Mouse (Mus musculus) cerebellum, adult 2 months (tissue): ENCODE data around the gene Entpd2. TPM values are rescaled to one million over a fixed set of nuclear protein-coding genes. Genes with fewer than 3 reads are reported as not detected.

ENCODE experiments used
- DNase-seq, 2 experiments: peaks; one replicate each; pipeline ENCODE4 v3.0.0; 2021
- H3K27ac ChIP-seq: fragments of 200-500 bp; 2 replicates; pipeline ENCODE4 v1.5.1; 2012; ENCODE audit warnings: low read length, control low read depth, inconsistent platforms; ENCODE audit not compliant: insufficient read depth
- H3K27me3 ChIP-seq: fragments of 200-500 bp; 2 replicates; pipeline ENCODE4 v1.6.1; 2012; ENCODE audit warnings: inconsistent platforms, mild to moderate bottlenecking, low read length, moderate library complexity; ENCODE audit not compliant: control insufficient read depth, insufficient read depth
- H3K4me1 ChIP-seq: fragments of 200-500 bp; 2 replicates; pipeline ENCODE4 v1.6.1; 2011; ENCODE audit warnings: low read length; ENCODE audit not compliant: control insufficient read depth, insufficient read depth
- H3K4me3 ChIP-seq: fragments of 200-500 bp; replicated peaks from 2 replicates; pipeline ENCODE3; 2011; ENCODE audit warnings: mild to moderate bottlenecking, low read depth, low read length, control low read depth; ENCODE audit not compliant: insufficient read depth
- CTCF ChIP-seq: fragments of 200-500 bp; IDR thresholded peaks from 2 replicates; pipeline ENCODE4 v1.5.1; 2011; ENCODE audit warnings: low read depth, mild to moderate bottlenecking, control low read depth, low read length, moderate library complexity, borderline replicate concordance; ENCODE audit not compliant: insufficient read depth
- POLR2A ChIP-seq: fragments of 200-500 bp; IDR thresholded peaks from 2 replicates; pipeline ENCODE4 v1.6.1; 2011; ENCODE audit warnings: low read length, control low read depth, borderline replicate concordance; ENCODE audit not compliant: insufficient read depth
- WGBS: fragments of 180-500 bp; shearing (Covaris S2); methylation state at CpG from one replicate; pipeline ENCODE4 v1.1.7; 2018; 5-methylcytosine and 5-hydroxymethylcytosine counted together
- polyA plus RNA-seq: library from polyadenylated mRNA; depleted of rRNA; stranded (reverse); fragments of >200 nt; gene quantifications from 2 replicates; pipeline ENCODE4 v1.2.3, GENCODE M21; 2012; rRNA removed

The Entpd2 gene
- polyA plus RNA-seq, 1 experiment = 12.5 TPM

DNA sequence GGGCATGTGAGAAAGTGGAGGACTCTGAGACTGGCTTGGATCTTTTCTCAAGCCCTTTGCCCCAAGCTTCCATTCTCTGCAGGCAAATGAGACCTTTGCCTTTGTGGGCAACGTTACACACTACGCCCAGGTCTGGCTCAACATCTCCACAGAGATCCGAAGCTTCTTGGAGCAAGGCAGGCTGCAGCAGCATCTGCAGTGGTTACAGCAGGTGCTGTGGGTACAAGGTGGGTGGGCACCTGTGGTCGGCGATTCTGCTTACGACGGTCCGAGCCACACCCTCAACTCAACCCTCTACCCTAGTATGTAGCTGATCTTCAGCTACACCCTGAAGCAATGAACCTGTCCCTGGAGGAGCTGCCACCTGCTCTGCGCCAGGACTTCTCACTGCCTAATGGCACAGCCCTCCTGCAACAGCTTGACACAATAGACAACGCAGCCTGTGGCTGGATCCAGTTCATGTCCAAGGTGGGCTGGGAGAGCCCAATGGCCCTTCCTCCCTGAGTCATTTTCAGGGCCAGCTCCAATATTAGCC lies 40.7 kb downstream of the Entpd2 start:
- DNase-seq = peak in 1 of 2 experiments; percentile 33
- Histone ChIP-seq H3K4me3 (no peak overlapping the region), H3K4me1 (peaks cover 74% of the 10 kb centered on the region), H3K27ac (no peak overlapping the region), H3K27me3 (no peaks in the 10 kb centered on the region)
- 73% methylated on average over 10 of the region's 10 CpGs for WGBS
- TF ChIP-seq CTCF (no peak), POLR2A (no peak)

- no peak overlapping the region for H3K4me3 ChIP-seq
- TF ChIP-seq CTCF (no peak), POLR2A (no peak)
- WGBS = 28% methylated on average over 20 of the region's 20 CpGs
- peak in 1 of 2 experiments; percentile 54 for DNase-seq
- peaks cover 35% of the 10 kb centered on the region for H3K4me1 ChIP-seq
- H3K27me3 ChIP-seq = no peaks in the 10 kb centered on the region
- 0 out of 2 replicates have a peak overlapping the region, but pooled peaks have one; percentile 6 for H3K27ac ChIP-seq
Measured at GRCm38 (mm10) chr2:25441067-25441466, 45.4 kb downstream of the Entpd2 start.

DNA sequence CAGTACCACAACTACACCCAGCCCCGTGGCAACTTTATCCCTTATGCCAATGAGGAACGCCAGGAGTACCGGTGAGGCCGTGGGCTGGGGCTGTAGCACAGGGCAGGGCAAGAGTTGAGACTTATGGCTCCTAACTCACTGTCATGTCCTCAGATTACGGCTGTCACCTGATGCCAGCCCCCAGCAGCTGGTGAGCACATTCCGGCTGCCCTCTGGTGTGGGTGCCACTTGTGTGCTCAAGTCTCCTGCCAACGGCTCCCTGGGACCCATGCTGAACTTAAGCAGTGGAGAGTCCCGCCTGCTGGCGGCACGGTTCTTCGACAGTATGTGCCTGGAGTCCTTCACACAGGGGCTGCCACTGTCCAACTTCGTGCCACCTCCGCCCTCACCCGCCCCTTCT lies 47.0 kb downstream of the Entpd2 start:
- Histone ChIP-seq H3K4me3 (no peak overlapping the region), H3K27ac (no peak overlapping the region), H3K27me3 (no peaks in the 10 kb centered on the region), H3K4me1 (peaks cover 21% of the 10 kb centered on the region)
- TF ChIP-seq POLR2A = no peak
- no peak for TF ChIP-seq CTCF
- 76% methylated on average over 14 of the region's 14 CpGs for WGBS
- DNase-seq = no peak

Other genes starting within 250 kb of the Entpd2 start
- 7.7 and 9.4 TPM in 2 replicates for gene Nrarp, start 215.1 kb upstream of the Entpd2 start, polyA plus RNA-seq
- gene Tor4a, start 199.0 kb upstream of the Entpd2 start, polyA plus RNA-seq = 3.6 and 4.2 TPM in 2 replicates
- gene Nelfb, start 184.4 kb upstream of the Entpd2 start, polyA plus RNA-seq = 69.4 and 84.5 TPM in 2 replicates
- gene Stpg3, start 181.2 kb upstream of the Entpd2 start, polyA plus RNA-seq = not detected in 2 replicates
- 0.10 and 0.11 TPM in 2 replicates for gene Fam166a, start 177.1 kb upstream of the Entpd2 start, polyA plus RNA-seq
- gene Tubb4b, start 171.2 kb upstream of the Entpd2 start, polyA plus RNA-seq = 647 and 663 TPM in 2 replicates
- gene Slc34a3, start 161.5 kb upstream of the Entpd2 start, polyA plus RNA-seq = 0.73 and 0.92 TPM in 2 replicates
- not detected in 2 replicates for gene Rnf224, start 159.1 kb upstream of the Entpd2 start, polyA plus RNA-seq
- 423 and 427 TPM in 2 replicates for gene Rnf208, start 153.6 kb upstream of the Entpd2 start, polyA plus RNA-seq
- 0.76 and 0.80 TPM in 2 replicates for gene Cysrt1, start 153.4 kb upstream of the Entpd2 start, polyA plus RNA-seq
- 12.5 and 14.1 TPM in 2 replicates for gene AL732309.1, start 149.0 kb upstream of the Entpd2 start, polyA plus RNA-seq
- 31.9 and 33.4 TPM in 2 replicates for gene Tmem203, start 140.4 kb upstream of the Entpd2 start, polyA plus RNA-seq
- gene Tprn, start 133.3 kb upstream of the Entpd2 start, polyA plus RNA-seq = 91.0 and 96.9 TPM in 2 replicates
- 74.5 and 75.9 TPM in 2 replicates for gene Ssna1, start 123.4 kb upstream of the Entpd2 start, polyA plus RNA-seq
- gene Anapc2, start 123.4 kb upstream of the Entpd2 start, polyA plus RNA-seq = 103 TPM in 2 replicates
- gene Tmem210, start 107.7 kb upstream of the Entpd2 start, polyA plus RNA-seq = not detected in 2 replicates
- 0.20 and 0.21 TPM in 2 replicates for gene Lrrc26, start 106.0 kb upstream of the Entpd2 start, polyA plus RNA-seq
- 282 and 290 TPM in 2 replicates for gene Grin1, start 76.7 kb upstream of the Entpd2 start, polyA plus RNA-seq
- gene Man1b1, start 63.5 kb upstream of the Entpd2 start, polyA plus RNA-seq = 33.2 and 34.1 TPM in 2 replicates
- gene Dpp7, start 39.5 kb upstream of the Entpd2 start, polyA plus RNA-seq = 63.1 and 71.2 TPM in 2 replicates
- 19.0 and 22.1 TPM in 2 replicates for gene Uap1l1, start 30.2 kb upstream of the Entpd2 start, polyA plus RNA-seq
- 4.4 and 4.7 TPM in 2 replicates for gene Sapcd2, start 23.6 kb upstream of the Entpd2 start, polyA plus RNA-seq
- gene Npdc1, start 3.5 kb downstream of the Entpd2 start, polyA plus RNA-seq = 502 and 505 TPM in 2 replicates
- gene Fut7, start 27.4 kb downstream of the Entpd2 start, polyA plus RNA-seq = 0.51 and 0.71 TPM in 2 replicates
- 285 and 294 TPM in 2 replicates for gene Abca2, start 32.8 kb downstream of the Entpd2 start, polyA plus RNA-seq
- 0.84 and 2.8 TPM in 2 replicates for gene Clic3, start 61.0 kb downstream of the Entpd2 start, polyA plus RNA-seq
- 196 and 230 TPM in 2 replicates for gene Paxx, start 65.2 kb downstream of the Entpd2 start, polyA plus RNA-seq
- 2,130 and 2,485 TPM in 2 replicates for gene Ptgds, start 74.2 kb downstream of the Entpd2 start, polyA plus RNA-seq
- not detected in 2 replicates for gene Lcn12, start 98.0 kb downstream of the Entpd2 start, polyA plus RNA-seq
- 54.7 and 59.4 TPM in 2 replicates for gene Fbxw5, start 104.9 kb downstream of the Entpd2 start, polyA plus RNA-seq
- gene C8g, start 105.8 kb downstream of the Entpd2 start, polyA plus RNA-seq = 3.6 and 4.2 TPM in 2 replicates
- 12.3 and 12.5 TPM in 2 replicates for gene Traf2, start 151.1 kb downstream of the Entpd2 start, polyA plus RNA-seq
- gene Edf1, start 162.0 kb downstream of the Entpd2 start, polyA plus RNA-seq = 345 and 350 TPM in 2 replicates
- 3.0 and 4.4 TPM in 2 replicates for gene Mamdc4, start 179.0 kb downstream of the Entpd2 start, polyA plus RNA-seq
- 176 and 186 TPM in 2 replicates for gene Phpt1, start 179.3 kb downstream of the Entpd2 start, polyA plus RNA-seq
- gene Ajm1, start 185.9 kb downstream of the Entpd2 start, polyA plus RNA-seq = 257 and 312 TPM in 2 replicates
- gene Rabl6, start 212.6 kb downstream of the Entpd2 start, polyA plus RNA-seq = 161 and 172 TPM in 2 replicates
- 0.05 TPM in 1 of 2 replicates, not detected in the other for gene Ccdc183, start 221.8 kb downstream of the Entpd2 start, polyA plus RNA-seq
- 79.7 and 85.7 TPM in 2 replicates for gene Tmem141, start 226.1 kb downstream of the Entpd2 start, polyA plus RNA-seq
- 0.31 and 0.35 TPM in 2 replicates for gene Fcna, start 232.2 kb downstream of the Entpd2 start, polyA plus RNA-seq